Mouse (Mus musculus) liver, embryonic 12.5 days (tissue): ENCODE results near the gene Hist3h2a. TPM values are rescaled to one million over a fixed set of nuclear protein-coding genes. Genes with fewer than 3 reads are reported as not detected.

ENCODE experiments used
- ATAC-seq: fragments of 200-750 bp; cut with Nextera tagmentation; 2 replicates; pipeline ENCODE4 v1.8.0; 2017; ENCODE audit warnings: moderate number of reproducible peaks, mild to moderate bottlenecking, moderate library complexity
- H3K27ac ChIP-seq: fragments of 300-500 bp; sonication (generic); 2 replicates; pipeline ENCODE4 v1.5.1; 2016; ENCODE audit warnings: mild to moderate bottlenecking
- H3K27me3 ChIP-seq: fragments of 300-500 bp; sonication (generic); replicated peaks from 2 replicates; pipeline ENCODE4 v1.6.1; 2016; ENCODE audit warnings: mild to moderate bottlenecking, moderate library complexity
- H3K36me3 ChIP-seq: fragments of 300-500 bp; sonication (generic); 2 replicates; pipeline ENCODE4 v1.6.1; 2016; ENCODE audit warnings: mild to moderate bottlenecking, moderate library complexity
- H3K4me1 ChIP-seq: fragments of 300-500 bp; sonication (generic); 2 replicates; pipeline ENCODE4 v1.6.1; 2016
- H3K4me2 ChIP-seq: fragments of 300-500 bp; sonication (generic); 2 replicates; pipeline ENCODE4 v1.6.1; 2016; ENCODE audit warnings: mild to moderate bottlenecking, moderate library complexity
- H3K4me3 ChIP-seq: fragments of 300-500 bp; sonication (generic); 2 replicates; pipeline ENCODE4 v1.5.1; 2016; ENCODE audit warnings: mild to moderate bottlenecking, moderate library complexity
- H3K9ac ChIP-seq: fragments of 300-500 bp; sonication (generic); 2 replicates; pipeline ENCODE4 v1.6.1; 2016; ENCODE audit warnings: mild to moderate bottlenecking, moderate library complexity
- H3K9me3 ChIP-seq: fragments of 300-500 bp; sonication (generic); replicated peaks from 2 replicates; pipeline ENCODE4 v1.6.1; 2016; ENCODE audit warnings: mild to moderate bottlenecking, moderate library complexity
- WGBS: fragments of 180-500 bp; shearing (Covaris S2); methylation state at CpG from one replicate; pipeline ENCODE4 v1.1.7; 2016; ENCODE audit not compliant: insufficient replicate concordance; 5-methylcytosine and 5-hydroxymethylcytosine counted together
- polyA plus RNA-seq: library from polyadenylated mRNA; unstranded; fragments of >200 nt; fragmentation: Nextera tagmentation; extraction: Ambion mirVana; gene quantifications from 2 replicates; pipeline ENCODE4 v1.2.1, GENCODE M21; 2016

The Hist3h2a gene
- polyA plus RNA-seq, 1 experiment from 2014 or later = 14.3 TPM

DNA sequence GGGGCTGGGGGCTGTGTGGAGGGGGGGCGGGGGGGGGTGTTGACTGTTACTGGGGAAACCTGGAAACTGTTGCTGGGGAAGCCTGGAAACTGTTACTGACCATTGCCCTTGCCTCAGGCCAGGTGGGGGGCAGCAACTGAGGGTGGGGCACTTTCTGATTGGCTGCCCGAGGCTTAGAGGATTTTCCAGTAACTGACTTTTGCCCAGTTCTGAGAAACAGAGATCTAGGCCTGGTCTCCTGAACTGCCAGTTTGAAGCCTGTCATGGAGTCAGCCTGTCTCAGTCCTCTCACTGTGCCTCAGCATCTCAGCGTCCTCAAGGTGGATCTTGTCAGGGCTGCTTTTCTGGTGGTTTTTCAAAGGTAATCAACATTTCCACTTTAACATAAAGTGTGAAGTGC is 19.9 kb downstream of the Hist3h2a start:
- ATAC-seq = no peak
- H3K4me3 ChIP-seq = no peak overlapping the region
- no peak overlapping the region for H3K4me2 ChIP-seq
- peaks cover 50% of the 10 kb centered on the region for H3K4me1 ChIP-seq
- no peak overlapping the region for H3K27ac ChIP-seq
- 55% methylated on average over 3 of the region's 3 CpGs for WGBS
- H3K9ac ChIP-seq = no peak overlapping the region
- peaks cover 42% of the 10 kb centered on the region for H3K36me3 ChIP-seq
- H3K27me3 ChIP-seq = no peaks in the 10 kb centered on the region
- H3K9me3 ChIP-seq = no peaks in the 10 kb centered on the region

DNA sequence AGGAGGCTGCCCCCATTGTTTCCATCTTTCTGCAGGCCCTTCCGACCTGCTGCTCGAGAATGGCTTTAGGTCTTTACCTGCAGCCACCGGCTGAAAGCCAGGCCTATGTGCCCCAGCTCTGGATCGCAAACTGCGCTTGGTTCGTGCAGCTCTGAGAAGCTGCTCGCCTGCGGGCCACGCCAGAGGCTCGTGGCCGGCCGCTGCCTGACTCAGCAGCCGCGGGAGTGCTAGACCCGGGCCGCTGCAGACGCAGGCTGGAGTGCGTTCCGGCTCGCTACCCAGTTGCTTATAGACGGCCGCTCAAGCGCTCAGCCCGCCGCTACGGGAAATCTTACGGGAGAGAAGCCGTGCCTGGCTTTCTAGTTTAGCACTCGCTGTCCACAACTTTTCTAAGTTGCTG is 22.7 kb downstream of the Hist3h2a start:
- peaks cover 66% of the 10 kb centered on the region for H3K4me1 ChIP-seq
- peak; percentile 65 for ATAC-seq
- H3K4me3 ChIP-seq = peak overlapping the region; percentile 96
- no peaks in the 10 kb centered on the region for H3K27me3 ChIP-seq
- peaks cover 35% of the 10 kb centered on the region for H3K36me3 ChIP-seq
- H3K9ac ChIP-seq = peak overlapping the region; percentile 95
- no peaks in the 10 kb centered on the region for H3K9me3 ChIP-seq
- peak overlapping the region; percentile 88 for H3K27ac ChIP-seq
- H3K4me2 ChIP-seq = peak overlapping the region; percentile 91
- WGBS = under 1% methylated on average over 29 of the region's 29 CpGs

DNA sequence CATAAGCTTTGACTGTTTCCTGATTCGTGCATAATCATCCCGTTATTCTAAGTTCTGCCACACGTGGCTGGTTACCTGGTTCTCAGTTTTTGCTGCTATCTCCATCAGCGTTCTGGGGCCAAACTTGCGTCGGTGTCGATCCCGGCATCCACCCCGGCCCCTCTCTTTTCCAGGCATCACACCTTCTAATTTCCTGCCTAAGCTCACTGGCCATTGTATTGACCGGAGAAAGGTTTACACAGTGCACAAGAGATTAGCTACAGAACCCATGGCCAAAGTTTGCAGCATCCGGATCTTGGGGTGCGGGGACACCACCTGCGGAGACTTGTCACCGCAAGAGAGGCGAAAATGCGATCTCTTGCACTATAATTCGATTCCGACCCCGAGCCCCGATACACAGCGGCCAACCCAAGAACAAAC is 23.1 kb downstream of the Hist3h2a start:
- H3K9ac ChIP-seq = peak overlapping the region; percentile 95
- no peaks in the 10 kb centered on the region for H3K27me3 ChIP-seq
- H3K4me3 ChIP-seq = peak overlapping the region; percentile 96
- no peaks in the 10 kb centered on the region for H3K9me3 ChIP-seq
- peaks cover 70% of the 10 kb centered on the region for H3K4me1 ChIP-seq
- under 1% methylated on average over 21 of the region's 21 CpGs for WGBS
- peak overlapping the region; percentile 91 for H3K4me2 ChIP-seq
- H3K36me3 ChIP-seq = peaks cover 35% of the 10 kb centered on the region
- peak overlapping the region; percentile 88 for H3K27ac ChIP-seq
- ATAC-seq = peak; percentile 25; the same call in 1 of the 2 replicates

DNA sequence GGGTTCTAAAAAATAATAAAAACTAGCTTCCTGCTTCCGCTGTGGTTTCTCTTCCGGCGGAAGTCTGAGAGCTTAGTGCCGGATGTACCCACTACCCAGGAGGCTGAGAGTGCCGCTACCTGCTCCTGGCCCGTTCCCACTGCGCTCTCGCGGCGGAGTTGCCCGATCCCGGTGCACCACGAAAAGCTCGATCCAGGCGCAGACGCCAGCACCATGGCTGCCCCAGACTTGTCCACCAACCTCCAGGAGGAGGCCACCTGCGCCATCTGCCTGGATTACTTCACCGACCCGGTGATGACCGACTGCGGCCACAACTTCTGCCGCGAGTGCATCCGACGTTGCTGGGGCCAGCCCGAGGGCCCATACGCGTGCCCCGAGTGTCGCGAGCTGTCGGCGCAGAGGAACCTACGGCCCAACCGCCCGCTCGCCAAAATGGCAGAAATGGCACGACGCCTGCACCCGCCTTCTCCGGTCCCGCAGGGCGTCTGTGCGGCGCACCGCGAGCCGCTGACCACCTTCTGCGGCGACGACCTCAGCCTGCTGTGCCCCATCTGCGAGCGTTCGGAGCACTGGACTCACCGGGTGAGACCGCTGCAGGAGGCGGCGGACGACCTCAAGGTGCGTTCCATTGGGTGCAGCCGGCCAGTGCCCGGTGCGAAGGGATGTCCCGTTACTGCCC is 23.7 kb downstream of the Hist3h2a start, which contains the start of gene Trim11:
Trim11 (plus strand) TSS at position 67 of the 679 bp plus-strand sequence.
- peak within 1 kb of the TSS; percentile 88 for H3K27ac ChIP-seq
- H3K4me2 ChIP-seq = peak within 1 kb of the TSS; percentile 91
- WGBS = 1% methylated on average over 64 of the region's 64 CpGs
- H3K4me1 ChIP-seq = peaks cover 73% of the 10 kb centered on the region
- peak within 1 kb of the TSS; percentile 96 for H3K4me3 ChIP-seq
- peak; percentile 65 for ATAC-seq
- H3K9me3 ChIP-seq = no peaks in the 10 kb centered on the region
- H3K36me3 ChIP-seq = peaks cover 40% of the 10 kb centered on the region
- no peaks in the 10 kb centered on the region for H3K27me3 ChIP-seq
- peak within 1 kb of the TSS; percentile 95 for H3K9ac ChIP-seq

DNA sequence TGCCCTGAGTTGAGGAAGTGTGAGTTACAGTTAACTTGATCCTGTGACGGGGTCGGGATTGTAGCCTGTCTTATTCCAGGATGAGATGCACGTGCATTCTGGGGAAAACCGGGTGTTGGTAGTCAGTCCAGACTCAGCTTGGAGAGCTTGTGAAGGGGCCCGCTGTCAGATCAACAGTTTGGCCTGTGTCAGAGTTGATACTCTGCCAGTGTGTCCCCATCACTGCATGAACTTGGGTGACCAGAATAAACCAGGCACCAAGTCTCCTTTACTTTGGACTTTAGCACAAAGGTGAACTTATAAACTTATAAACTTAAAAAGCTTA is 24.2 kb downstream of the Hist3h2a start:
- Histone ChIP-seq H3K27me3 (no peaks in the 10 kb centered on the region), H3K9ac (peak overlapping the region; percentile 95), H3K36me3 (peaks cover 44% of the 10 kb centered on the region), H3K9me3 (no peaks in the 10 kb centered on the region), H3K4me1 (peaks cover 72% of the 10 kb centered on the region), H3K4me2 (peak overlapping the region; percentile 91), H3K4me3 (peak overlapping the region; percentile 96), H3K27ac (peak overlapping the region; percentile 88)
- no peak for ATAC-seq
- WGBS = 1% methylated on average over 5 of the region's 5 CpGs

GRCm38 (mm10) chr11:58979183-58979582 is 24.7 kb downstream of the Hist3h2a start:
- H3K4me3 ChIP-seq = peak overlapping the region; percentile 96
- no peak for ATAC-seq
- H3K4me2 ChIP-seq = peak overlapping the region; percentile 91
- peaks cover 67% of the 10 kb centered on the region for H3K4me1 ChIP-seq
- H3K36me3 ChIP-seq = peaks cover 49% of the 10 kb centered on the region
- H3K27me3 ChIP-seq = no peaks in the 10 kb centered on the region
- H3K9me3 ChIP-seq = no peaks in the 10 kb centered on the region
- peak overlapping the region; percentile 95 for H3K9ac ChIP-seq
- WGBS = 17% methylated on average over 3 of the region's 3 CpGs
- H3K27ac ChIP-seq = peak overlapping the region; percentile 88; the same call in 1 of the 2 replicates

DNA sequence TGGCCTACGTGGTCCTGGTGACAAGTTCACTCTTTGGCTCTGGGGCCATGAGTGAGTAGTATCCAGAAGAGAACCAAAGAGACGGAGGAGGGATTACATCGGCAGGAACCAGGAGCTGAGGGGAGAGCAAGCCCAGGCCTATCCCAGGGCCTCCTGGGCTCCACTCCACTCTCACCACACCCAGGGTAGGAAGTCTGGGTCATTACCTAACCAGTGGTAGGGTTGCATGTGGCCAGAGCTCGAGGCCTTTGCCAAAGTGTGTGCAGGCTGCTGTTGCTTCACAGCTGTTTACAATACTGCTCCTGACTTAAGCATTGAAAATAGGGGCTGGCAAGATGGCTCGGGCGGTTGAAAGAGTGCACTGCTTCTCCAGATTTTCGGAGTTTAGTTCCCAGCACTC is 25.2 kb downstream of the Hist3h2a start:
- 66% methylated on average over 7 of the region's 7 CpGs for WGBS
- H3K27me3 ChIP-seq = no peaks in the 10 kb centered on the region
- peak overlapping the region; percentile 95 for H3K9ac ChIP-seq
- H3K4me2 ChIP-seq = peak overlapping the region; percentile 91
- H3K9me3 ChIP-seq = no peaks in the 10 kb centered on the region
- H3K4me1 ChIP-seq = peaks cover 62% of the 10 kb centered on the region
- H3K4me3 ChIP-seq = peak overlapping the region; percentile 96
- peaks cover 49% of the 10 kb centered on the region for H3K36me3 ChIP-seq
- no peak for ATAC-seq
- peak overlapping the region; percentile 42 for H3K27ac ChIP-seq

GRCm38 (mm10) chr11:58980381-58980990 is 26.0 kb downstream of the Hist3h2a start:
- H3K27ac ChIP-seq = no peak overlapping the region
- no peak overlapping the region; the same call in 1 of the 2 replicates for H3K4me3 ChIP-seq
- H3K9me3 ChIP-seq = no peaks in the 10 kb centered on the region
- peaks cover 63% of the 10 kb centered on the region for H3K4me1 ChIP-seq
- no peaks in the 10 kb centered on the region for H3K27me3 ChIP-seq
- no peak overlapping the region for H3K9ac ChIP-seq
- peaks cover 53% of the 10 kb centered on the region for H3K36me3 ChIP-seq
- 70% methylated on average over 5 of the region's 5 CpGs for WGBS
- H3K4me2 ChIP-seq = peak overlapping the region; percentile 91
- ATAC-seq = no peak

- H3K9me3 ChIP-seq = no peaks in the 10 kb centered on the region
- H3K9ac ChIP-seq = no peak overlapping the region
- no peaks in the 10 kb centered on the region for H3K27me3 ChIP-seq
- 60% methylated on average over 14 of the region's 14 CpGs for WGBS
- H3K4me3 ChIP-seq = no peak overlapping the region
- no peak overlapping the region for H3K4me2 ChIP-seq
- 0 out of 2 replicates have a peak overlapping the region, but pooled peaks have one; percentile 16 for H3K27ac ChIP-seq
- peaks cover 68% of the 10 kb centered on the region for H3K4me1 ChIP-seq
- H3K36me3 ChIP-seq = peaks cover 66% of the 10 kb centered on the region
- ATAC-seq = no peak
These were observed 27.3 kb downstream of the Hist3h2a start for GRCm38 (mm10) chr11:58981541-58982447.

DNA sequence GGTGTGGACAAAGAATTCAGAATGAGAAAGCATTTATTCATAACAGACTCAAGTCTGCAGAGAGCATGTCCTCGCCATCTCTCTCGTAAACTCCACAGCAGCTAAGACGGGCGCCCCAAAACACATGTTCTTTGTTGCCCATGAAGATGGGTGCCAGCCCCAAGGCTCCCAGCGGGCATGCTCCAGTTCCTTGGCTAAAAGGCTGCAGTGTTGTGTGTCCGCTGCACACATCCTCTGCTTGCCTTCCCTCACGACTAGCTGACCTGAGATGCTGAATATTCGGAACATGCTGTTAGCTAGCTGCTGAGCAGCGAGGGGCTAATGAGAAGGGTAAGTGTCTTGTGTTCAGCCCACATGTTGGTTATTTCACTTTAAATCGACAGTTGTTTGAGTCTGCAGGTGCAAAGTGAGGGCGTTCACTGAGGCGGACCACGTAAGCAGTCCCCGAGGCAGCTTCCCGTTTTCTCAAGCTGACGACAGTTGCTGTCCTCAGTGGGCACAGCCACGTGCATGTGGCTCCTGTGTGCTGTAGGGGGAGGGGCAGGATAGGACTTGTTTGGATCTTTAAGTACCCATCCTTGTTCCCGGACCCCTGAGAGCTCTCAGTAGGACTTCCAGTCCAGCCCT is 28.1 kb downstream of the Hist3h2a start:
- peaks cover 65% of the 10 kb centered on the region for H3K4me1 ChIP-seq
- H3K4me3 ChIP-seq = no peak overlapping the region
- H3K9me3 ChIP-seq = no peaks in the 10 kb centered on the region
- no peak for ATAC-seq
- 0 out of 2 replicates have a peak overlapping the region, but pooled peaks have one; percentile 16 for H3K27ac ChIP-seq
- H3K36me3 ChIP-seq = peaks cover 73% of the 10 kb centered on the region
- 78% methylated on average over 18 of the region's 18 CpGs for WGBS
- H3K27me3 ChIP-seq = no peaks in the 10 kb centered on the region
- H3K9ac ChIP-seq = no peak overlapping the region
- no peak overlapping the region for H3K4me2 ChIP-seq

DNA sequence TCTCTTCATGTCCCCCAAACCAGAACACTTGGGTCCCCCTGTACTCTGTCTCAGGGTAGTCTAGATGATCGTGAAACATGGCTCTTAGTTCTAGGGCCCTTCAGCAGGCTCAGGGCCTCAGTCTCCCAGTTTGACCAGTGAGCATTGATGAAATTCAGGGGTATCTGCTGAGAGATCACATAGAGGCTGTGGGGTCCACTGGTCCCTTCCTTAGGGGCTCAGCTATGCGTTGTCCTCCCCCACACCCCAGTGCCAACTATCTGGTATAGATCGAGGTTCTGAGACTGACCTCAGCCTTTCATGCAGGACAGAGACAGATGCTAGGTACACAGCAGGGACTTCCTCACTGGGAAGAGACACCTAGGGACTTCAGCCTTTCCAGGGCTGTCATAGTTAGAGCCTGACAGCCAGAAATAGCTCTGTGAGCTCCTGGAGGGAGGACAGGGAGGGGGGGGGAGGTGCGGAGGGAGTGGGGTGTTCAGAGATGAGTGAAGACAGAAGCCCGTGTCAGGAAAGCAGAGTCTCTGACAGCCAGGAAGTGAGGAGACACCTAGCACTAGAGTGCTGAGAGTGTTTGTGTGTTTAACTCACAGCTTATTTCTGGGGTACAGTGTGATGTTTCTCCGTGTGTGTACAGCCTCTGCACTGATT is 29.3 kb downstream of the Hist3h2a start:
- Histone ChIP-seq H3K36me3 (peaks cover 86% of the 10 kb centered on the region), H3K27me3 (no peaks in the 10 kb centered on the region), H3K4me3 (no peak overlapping the region), H3K9me3 (no peaks in the 10 kb centered on the region), H3K4me1 (peaks cover 61% of the 10 kb centered on the region), H3K9ac (no peak overlapping the region), H3K27ac (no peak overlapping the region), H3K4me2 (no peak overlapping the region)
- 77% methylated on average over 6 of the region's 6 CpGs for WGBS
- no peak for ATAC-seq
